Mouse (Mus musculus) liver, postnatal 0 days (tissue): ENCODE measurements around the gene Eps15l1.

Experiments used
- CTCF ChIP-seq: sonication (generic); IDR thresholded peaks from 2 replicates; pipeline ENCODE4 v1.5.1; 2016; ENCODE audit warnings: antibody characterized with exemption, low read depth
- EP300 ChIP-seq: IDR thresholded peaks from 2 replicates; pipeline ENCODE4 v1.6.1; 2016; ENCODE audit warnings: antibody characterized with exemption, low read depth, mild to moderate bottlenecking

GRCm38 (mm10) chr8:72413839-72414238, 7.4 kb downstream of the Eps15l1 start:
- TF ChIP-seq EP300 (peak; percentile 74; the same call in 1 of the 2 replicates), CTCF (peak; percentile 57)
